Mouse (Mus musculus): ENCODE measurements around the gene Palld. TPM values are rescaled to one million over a fixed set of nuclear protein-coding genes. Genes with fewer than 3 reads are reported as not detected.

Gene Palld
- polyA plus RNA-seq, 1 experiment from 2014 or later, result 17.3 TPM

- H3K9ac ChIP-seq, result no peak overlapping the region
- no peak overlapping the region for H3K4me3 ChIP-seq
- WGBS, result 88% methylated on average over 6 of the region's 6 CpGs
- no peaks in the 10 kb centered on the region for H3K27me3 ChIP-seq (replicated peaks)
- no peaks in the 10 kb centered on the region for H3K9me3 ChIP-seq
- ATAC-seq (replicated peaks), result no peak
- no peak overlapping the region for H3K4me2 ChIP-seq
- H3K36me3 ChIP-seq (replicated peaks), result no peaks in the 10 kb centered on the region
- H3K27ac ChIP-seq, result no peak overlapping the region
- no peaks in the 10 kb centered on the region for H3K4me1 ChIP-seq
These were observed 250.5 kb downstream of the Palld start for GRCm38 (mm10) chr8:61651955-61652354.

- Histone ChIP-seq H3K27ac (no peak overlapping the region), H3K4me3 (no peak overlapping the region), H3K4me1 (no peaks in the 10 kb centered on the region), H3K4me2 (no peak overlapping the region), H3K9me3 (no peaks in the 10 kb centered on the region), H3K36me3 (replicated peaks) (no peaks in the 10 kb centered on the region), H3K9ac (no peak overlapping the region), H3K27me3 (replicated peaks) (no peaks in the 10 kb centered on the region)
- 84% methylated on average over 8 of the region's 8 CpGs for WGBS
- no peak for ATAC-seq (replicated peaks)
These were observed 256.2 kb downstream of the Palld start for GRCm38 (mm10) chr8:61646195-61646835.

- 86% methylated on average over 6 of the region's 6 CpGs for WGBS
- Histone ChIP-seq H3K27ac (no peak overlapping the region), H3K4me1 (no peaks in the 10 kb centered on the region), H3K9ac (no peak overlapping the region), H3K36me3 (replicated peaks) (no peaks in the 10 kb centered on the region), H3K4me2 (no peak overlapping the region), H3K27me3 (replicated peaks) (no peaks in the 10 kb centered on the region), H3K9me3 (no peaks in the 10 kb centered on the region), H3K4me3 (no peak overlapping the region)
- ATAC-seq (replicated peaks), result no peak
These were observed 256.8 kb downstream of the Palld start for GRCm38 (mm10) chr8:61645642-61646041.

DNA sequence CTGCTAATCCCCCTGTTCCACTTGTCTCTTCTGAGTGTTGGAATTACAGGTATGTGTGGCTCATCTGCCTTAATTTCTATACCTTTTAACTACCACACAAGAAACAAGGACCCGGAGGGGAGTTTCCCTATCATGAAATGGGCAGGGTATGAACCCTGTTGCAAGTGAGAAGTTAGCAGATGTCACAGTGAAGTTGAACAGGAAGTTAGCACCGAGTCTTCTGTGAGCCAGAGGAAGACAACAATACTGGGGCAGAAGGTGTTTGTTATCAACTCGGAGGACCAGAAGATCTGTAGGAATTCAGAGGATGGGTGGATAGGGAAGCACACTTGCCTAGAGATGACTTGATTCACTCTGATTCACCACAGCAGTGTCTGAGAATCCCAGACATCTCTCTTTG is 259.3 kb downstream of the Palld start:
- H3K9me3 ChIP-seq, result no peaks in the 10 kb centered on the region
- WGBS, result 90% methylated on average over 3 of the region's 3 CpGs
- H3K27ac ChIP-seq, result no peak overlapping the region
- H3K36me3 ChIP-seq (replicated peaks), result no peaks in the 10 kb centered on the region
- no peak overlapping the region for H3K4me3 ChIP-seq
- no peaks in the 10 kb centered on the region for H3K27me3 ChIP-seq (replicated peaks)
- no peak overlapping the region for H3K4me2 ChIP-seq
- ATAC-seq (replicated peaks), result no peak
- no peak overlapping the region for H3K9ac ChIP-seq
- H3K4me1 ChIP-seq, result no peaks in the 10 kb centered on the region

DNA sequence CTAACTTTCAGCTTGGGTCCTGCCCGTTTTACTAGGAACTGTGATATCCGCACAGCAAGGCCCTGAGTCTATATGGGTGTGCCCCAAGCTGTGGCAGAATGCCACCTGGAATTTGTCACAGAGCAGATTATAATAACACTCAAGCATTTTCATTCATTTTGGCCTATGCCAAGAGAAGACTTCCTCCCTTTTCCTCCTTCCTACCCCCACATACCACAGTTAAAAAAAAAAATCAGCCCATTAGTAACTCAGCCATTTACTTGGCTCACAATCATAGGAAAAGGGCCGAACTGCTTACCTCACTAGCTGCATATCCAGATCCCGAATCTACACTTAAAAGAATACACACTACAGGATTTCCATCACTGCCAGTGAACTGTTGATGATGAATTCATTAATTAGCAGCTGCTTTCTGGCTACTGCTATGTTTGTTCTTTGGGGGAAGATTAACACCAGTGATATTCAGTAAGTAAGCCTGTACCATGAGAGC is 260.1 kb downstream of the Palld start:
- no peaks in the 10 kb centered on the region for H3K9me3 ChIP-seq
- H3K27ac ChIP-seq, result no peak overlapping the region
- no peak overlapping the region for H3K9ac ChIP-seq
- no peaks in the 10 kb centered on the region for H3K36me3 ChIP-seq (replicated peaks)
- H3K4me3 ChIP-seq, result no peak overlapping the region
- H3K4me1 ChIP-seq, result no peaks in the 10 kb centered on the region
- H3K27me3 ChIP-seq (replicated peaks), result no peaks in the 10 kb centered on the region
- no peak for ATAC-seq (replicated peaks)
- no peak overlapping the region for H3K4me2 ChIP-seq
- 84% methylated on average over 4 of the region's 4 CpGs for WGBS

GRCm38 (mm10) chr8:61639596-61639995 is 262.9 kb downstream of the Palld start:
- Histone ChIP-seq H3K36me3 (replicated peaks) (no peaks in the 10 kb centered on the region), H3K27ac (no peak overlapping the region), H3K4me1 (no peaks in the 10 kb centered on the region), H3K4me2 (no peak overlapping the region), H3K4me3 (no peak overlapping the region), H3K27me3 (replicated peaks) (no peaks in the 10 kb centered on the region), H3K9ac (no peak overlapping the region), H3K9me3 (no peaks in the 10 kb centered on the region)
- no peak for ATAC-seq (replicated peaks)
- WGBS, result 96% methylated on average over 2 of the region's 2 CpGs

- H3K9ac ChIP-seq, result no peak overlapping the region
- 71% methylated on average over 3 of the region's 3 CpGs for WGBS
- no peaks in the 10 kb centered on the region for H3K36me3 ChIP-seq (replicated peaks)
- no peaks in the 10 kb centered on the region for H3K27me3 ChIP-seq (replicated peaks)
- no peaks in the 10 kb centered on the region for H3K4me1 ChIP-seq
- H3K4me2 ChIP-seq, result no peak overlapping the region
- H3K27ac ChIP-seq, result no peak overlapping the region
- no peaks in the 10 kb centered on the region for H3K9me3 ChIP-seq
- no peak for ATAC-seq (replicated peaks)
- no peak overlapping the region for H3K4me3 ChIP-seq
These were observed 263.5 kb downstream of the Palld start for GRCm38 (mm10) chr8:61639008-61639407.

DNA sequence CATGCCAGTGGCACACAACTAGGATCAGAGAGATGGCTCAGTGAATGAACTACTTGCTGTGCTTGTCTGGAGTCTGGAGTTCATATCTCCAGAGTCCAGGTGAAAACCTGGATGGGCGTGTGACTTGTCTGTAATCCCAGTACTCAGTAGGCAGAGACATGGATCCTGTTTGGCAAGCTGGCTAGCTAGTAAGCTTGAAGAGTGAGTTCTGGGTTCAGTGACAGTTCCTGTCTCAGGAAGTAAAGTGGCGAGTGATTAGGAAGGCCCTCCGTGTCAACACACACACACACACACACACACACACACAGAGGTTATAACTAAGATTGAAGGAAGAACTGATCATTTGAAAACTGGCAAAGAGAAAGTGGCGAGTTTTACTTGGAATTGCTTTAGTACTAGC is 264.8 kb downstream of the Palld start:
- no peak for ATAC-seq (replicated peaks)
- H3K4me3 ChIP-seq, result no peak overlapping the region
- H3K27me3 ChIP-seq (replicated peaks), result no peaks in the 10 kb centered on the region
- whole genome bisulfite sequencing, result 96% methylated on average over 4 of the region's 4 CpGs
- H3K9ac ChIP-seq, result no peak overlapping the region
- no peaks in the 10 kb centered on the region for H3K36me3 ChIP-seq (replicated peaks)
- H3K27ac ChIP-seq, result no peak overlapping the region
- no peaks in the 10 kb centered on the region for H3K9me3 ChIP-seq
- H3K4me1 ChIP-seq, result no peaks in the 10 kb centered on the region
- H3K4me2 ChIP-seq, result no peak overlapping the region

DNA sequence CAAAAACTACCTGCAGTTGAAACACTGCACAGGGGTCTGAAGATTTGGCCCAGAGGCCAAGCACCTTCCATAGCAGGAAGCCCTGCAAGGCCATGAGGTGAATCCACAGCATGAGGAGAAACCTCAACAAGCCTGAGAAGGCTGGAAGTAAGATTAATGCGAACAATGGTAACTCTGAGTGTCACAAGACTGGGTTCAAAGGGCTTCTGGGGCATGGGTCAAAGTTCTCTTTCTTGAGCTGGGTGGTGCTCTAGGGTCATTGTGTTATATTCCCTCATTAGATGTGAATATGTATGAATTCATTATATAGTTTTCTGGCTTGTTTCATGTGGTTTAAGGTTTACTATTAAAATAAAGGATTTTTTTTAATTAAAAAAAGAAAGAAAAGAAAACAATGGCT is 267.7 kb downstream of the Palld start:
- Histone ChIP-seq H3K4me3 (no peak overlapping the region), H3K4me1 (no peaks in the 10 kb centered on the region), H3K9ac (no peak overlapping the region), H3K9me3 (no peaks in the 10 kb centered on the region), H3K27ac (no peak overlapping the region), H3K36me3 (replicated peaks) (no peaks in the 10 kb centered on the region), H3K4me2 (no peak overlapping the region), H3K27me3 (replicated peaks) (no peaks in the 10 kb centered on the region)
- no peak for ATAC-seq (replicated peaks)
- WGBS, result 36% methylated on average over 1 of the region's 1 CpGs

DNA sequence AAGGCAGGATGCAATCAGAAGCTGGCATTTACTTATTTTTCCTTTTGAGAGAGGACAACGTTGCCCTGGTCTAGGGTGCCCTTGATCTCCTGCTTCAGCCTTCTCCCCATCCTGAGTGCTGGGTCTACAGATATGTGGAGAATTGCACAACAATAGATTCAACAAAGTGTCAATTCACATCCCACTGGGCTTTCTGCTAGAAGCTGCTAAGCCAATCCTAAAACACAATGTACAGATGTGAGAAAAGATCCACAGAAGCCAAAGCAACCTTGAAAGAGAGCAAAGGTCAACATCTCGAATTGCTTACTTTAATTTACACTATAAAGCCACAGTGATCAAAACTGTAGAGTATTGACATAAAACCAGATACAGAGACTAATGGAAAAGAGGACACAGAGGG is 270.2 kb downstream of the Palld start:
- no peak overlapping the region for H3K4me2 ChIP-seq
- no peaks in the 10 kb centered on the region for H3K4me1 ChIP-seq
- no peaks in the 10 kb centered on the region for H3K27me3 ChIP-seq (replicated peaks)
- no peak overlapping the region for H3K4me3 ChIP-seq
- no peak overlapping the region for H3K27ac ChIP-seq
- 34% methylated on average over 2 of the region's 2 CpGs for WGBS
- no peaks in the 10 kb centered on the region for H3K9me3 ChIP-seq
- no peak overlapping the region for H3K9ac ChIP-seq
- ATAC-seq (replicated peaks), result no peak
- H3K36me3 ChIP-seq (replicated peaks), result no peaks in the 10 kb centered on the region

GRCm38 (mm10) chr8:61629631-61629968 is 272.9 kb downstream of the Palld start:
- Histone ChIP-seq H3K4me1 (no peaks in the 10 kb centered on the region), H3K4me2 (no peak overlapping the region), H3K9me3 (no peaks in the 10 kb centered on the region), H3K27ac (no peak overlapping the region), H3K9ac (no peak overlapping the region), H3K4me3 (no peak overlapping the region), H3K27me3 (replicated peaks) (no peaks in the 10 kb centered on the region), H3K36me3 (replicated peaks) (no peaks in the 10 kb centered on the region)
- ATAC-seq (replicated peaks), result no peak
- WGBS, result 62% methylated on average over 1 of the region's 1 CpGs

- Histone ChIP-seq H3K36me3 (replicated peaks) (no peaks in the 10 kb centered on the region), H3K27ac (no peak overlapping the region), H3K27me3 (replicated peaks) (no peaks in the 10 kb centered on the region), H3K9me3 (no peaks in the 10 kb centered on the region), H3K4me1 (no peaks in the 10 kb centered on the region), H3K9ac (no peak overlapping the region), H3K4me2 (no peak overlapping the region), H3K4me3 (no peak overlapping the region)
- 81% methylated on average over 3 of the region's 3 CpGs for WGBS
- ATAC-seq (replicated peaks), result 0 out of 2 replicates have a peak, but pooled peaks have one; percentile 24
These were observed 273.4 kb downstream of the Palld start for GRCm38 (mm10) chr8:61628938-61629630.
